Mouse (Mus musculus) Muller cell, postnatal 12 days (primary cell): ENCODE results near the gene H2al1n.
"Not testable (repeated sequence)": the region's sequence is repeated elsewhere in the genome, so short reads cannot be mapped to it uniquely, and the experiment has no call there.

Experiments
- DNase-seq: peaks from one replicate; pipeline ENCODE4 v3.0.0-alpha.2; 2015; ENCODE audit errors: inconsistent ontology term

Gene H2al1n

DNA sequence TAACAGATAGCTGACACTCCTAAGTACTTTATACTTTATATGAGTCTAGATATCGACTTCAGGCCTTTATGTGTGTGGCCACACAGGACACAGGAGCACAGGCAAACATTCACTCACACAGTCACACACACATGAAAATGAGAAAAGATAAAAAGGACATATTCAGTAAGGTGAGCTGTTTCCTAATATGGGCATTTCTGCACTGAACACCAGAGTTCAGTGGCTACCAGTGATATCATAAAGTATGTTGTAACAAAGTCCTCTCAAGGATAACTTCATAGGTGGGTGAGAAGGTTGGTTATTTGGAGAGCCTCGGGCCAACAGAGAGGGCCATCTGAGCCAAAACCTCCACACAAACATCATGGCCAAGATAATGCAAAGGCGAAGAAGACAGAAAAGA, at the start of gene H2al1n:
TSS of gene H2al1n (plus strand) at position 301 of the 400 bp plus-strand sequence.
- DNase-seq, result not testable (repeated sequence)

DNA sequence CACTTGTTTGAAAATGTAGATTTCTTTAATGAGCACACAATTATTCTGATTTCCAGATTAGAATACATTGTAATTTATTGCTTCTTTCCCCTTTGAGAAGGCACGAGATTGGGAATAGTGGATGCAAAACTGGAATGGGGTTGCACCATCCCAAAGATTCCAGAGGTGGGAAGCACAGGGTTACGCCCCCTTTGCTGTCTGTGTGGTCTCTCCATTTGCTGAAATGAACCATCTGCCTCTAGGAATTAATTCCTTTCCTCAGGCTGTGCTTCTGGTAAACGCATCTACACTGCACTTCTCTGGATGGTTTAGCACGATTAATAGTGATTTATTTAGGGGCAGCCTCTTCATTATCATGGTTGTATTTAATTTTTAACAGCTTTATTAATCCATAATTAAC, 11.7 kb upstream of the H2al1n start:
- no peak for DNase-seq

DNA sequence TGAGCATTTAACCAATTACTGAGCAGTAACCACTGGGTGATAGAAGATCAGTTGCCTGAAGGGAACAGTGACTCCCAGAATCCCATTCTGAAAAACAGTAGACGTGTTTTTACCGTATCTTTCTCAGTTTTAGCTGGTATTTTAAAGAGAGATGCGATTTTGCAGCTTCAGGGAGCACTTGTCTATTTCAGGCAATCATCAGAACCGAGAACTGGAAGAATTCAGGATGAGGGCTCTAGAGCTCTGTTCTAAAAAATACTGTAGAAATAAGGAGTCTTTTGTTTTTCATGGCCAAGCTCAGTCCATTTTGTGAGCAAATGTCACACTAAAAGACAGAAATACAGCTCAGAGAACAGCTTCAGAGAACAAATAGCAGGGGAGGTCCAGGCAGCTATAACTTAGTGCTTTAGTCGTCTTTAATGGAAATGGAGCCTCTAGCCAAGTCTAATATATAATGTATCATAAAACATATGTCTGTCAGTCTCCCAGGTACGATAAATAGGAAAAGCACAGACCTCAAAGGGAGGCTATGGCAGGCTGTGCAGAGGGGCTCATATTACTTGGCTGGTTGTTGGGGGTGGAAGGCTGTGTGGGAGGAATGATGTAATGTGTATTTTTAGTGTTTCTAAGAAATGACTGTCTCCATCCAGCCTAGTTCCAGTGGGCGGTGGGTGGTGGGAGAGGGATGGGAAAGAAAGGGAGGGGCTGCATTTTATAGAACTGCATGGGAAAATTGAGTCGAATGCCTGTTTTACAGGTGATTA, 4.7 kb upstream of the H2al1n start:
- DNase-seq, result peak; percentile 22

DNA sequence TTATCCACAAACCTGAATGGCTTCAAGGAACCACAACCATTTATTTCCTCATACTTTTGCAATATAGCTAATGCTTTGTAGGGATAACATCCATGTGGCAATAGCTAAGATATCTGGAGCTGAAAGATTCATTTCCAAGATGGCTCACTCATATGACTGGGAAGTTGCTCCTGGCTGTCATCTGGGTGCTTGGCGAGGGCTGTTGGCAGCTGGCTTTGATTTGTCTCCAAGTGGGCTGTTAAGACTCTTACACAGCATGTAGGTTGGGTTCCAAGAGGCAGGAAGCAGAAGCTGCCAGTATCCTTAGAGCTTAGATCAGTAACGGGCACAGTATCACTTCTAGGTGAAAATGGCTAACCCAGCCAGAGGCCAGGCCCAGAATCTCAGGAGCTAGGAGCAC, 18.3 kb downstream of the H2al1n start:
- DNase-seq, result no peak

DNA sequence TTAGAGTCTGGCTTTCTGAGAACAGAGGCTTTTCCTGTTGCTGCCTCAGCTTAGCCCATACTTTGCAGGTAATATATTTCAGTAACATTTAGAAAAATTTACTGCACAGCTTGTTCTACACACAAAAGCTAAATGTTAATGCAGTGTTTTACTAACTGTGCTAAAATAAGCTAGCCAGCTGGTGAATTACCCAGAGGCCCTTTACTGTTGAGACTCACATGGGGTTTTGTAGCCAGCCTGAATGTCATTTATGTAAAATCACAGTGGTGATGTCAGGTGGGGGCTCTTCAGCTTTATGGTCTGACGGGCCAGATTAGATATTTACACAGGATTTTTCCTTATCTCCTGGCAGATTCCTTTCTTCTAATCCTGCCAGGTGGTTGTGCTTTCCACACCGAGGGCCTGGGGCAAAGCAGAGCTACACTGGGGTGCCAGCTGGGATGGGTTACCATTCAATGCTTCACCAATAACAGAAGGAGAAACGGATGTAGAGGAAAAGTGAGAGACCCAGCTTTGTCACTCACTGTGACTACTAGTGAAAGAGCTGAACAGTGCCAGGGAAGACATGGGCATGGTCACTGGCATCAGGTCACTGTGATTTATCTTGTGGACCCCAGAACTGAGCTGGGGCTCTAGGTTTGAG, 48.8 kb downstream of the H2al1n start:
- no peak for DNase-seq
